Mouse (Mus musculus): ENCODE measurements around the gene Nlgn1.
"Not testable (repeated sequence)": the region's sequence is repeated elsewhere in the genome, so short reads cannot be mapped to it uniquely, and the experiment has no call there.

Gene Nlgn1

DNA sequence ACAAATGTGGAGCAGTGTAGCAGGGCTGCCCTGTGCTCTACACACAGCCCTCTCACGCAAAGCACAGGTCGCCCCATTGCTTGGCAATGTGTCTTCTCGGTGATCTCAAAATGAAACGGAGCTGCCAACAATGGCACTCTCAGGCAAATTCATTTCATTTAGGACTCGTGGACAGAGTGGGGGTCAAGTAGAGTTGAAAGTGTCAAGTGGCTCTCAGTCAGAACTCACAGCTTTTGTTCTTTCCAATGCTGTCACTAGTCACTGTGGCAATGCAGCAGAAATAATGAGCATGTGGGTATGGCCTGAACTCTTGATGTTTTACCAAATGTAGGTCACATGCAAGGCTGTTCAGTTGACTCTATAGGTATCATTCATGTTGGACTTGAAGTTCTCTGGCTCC lies 756.7 kb downstream of the Nlgn1 start:
- DNase-seq, result no peak

DNA sequence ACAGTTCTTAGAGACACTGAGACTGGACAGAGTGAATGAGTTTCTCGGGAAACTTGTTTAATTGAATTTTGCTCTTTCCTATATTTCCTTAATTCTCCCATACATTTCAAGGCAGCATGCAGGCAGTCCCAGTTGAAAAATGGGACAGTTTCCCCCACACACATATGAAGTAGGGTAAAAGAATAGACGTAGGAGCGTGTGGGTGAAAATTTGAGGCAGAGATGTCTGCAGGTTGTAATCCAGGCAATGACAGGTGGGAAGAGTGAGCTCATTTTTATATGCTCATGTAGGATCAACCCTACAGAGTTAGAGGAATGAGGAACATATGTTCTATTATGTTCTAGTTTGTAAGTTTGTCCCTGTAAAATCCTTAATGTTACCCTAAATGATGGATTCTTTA lies 757.4 kb downstream of the Nlgn1 start:
- DNase-seq, result no peak

- not testable (repeated sequence) for DNase-seq
These were observed 773.7 kb downstream of the Nlgn1 start for GRCm38 (mm10) chr3:25558513-25558912.

DNA sequence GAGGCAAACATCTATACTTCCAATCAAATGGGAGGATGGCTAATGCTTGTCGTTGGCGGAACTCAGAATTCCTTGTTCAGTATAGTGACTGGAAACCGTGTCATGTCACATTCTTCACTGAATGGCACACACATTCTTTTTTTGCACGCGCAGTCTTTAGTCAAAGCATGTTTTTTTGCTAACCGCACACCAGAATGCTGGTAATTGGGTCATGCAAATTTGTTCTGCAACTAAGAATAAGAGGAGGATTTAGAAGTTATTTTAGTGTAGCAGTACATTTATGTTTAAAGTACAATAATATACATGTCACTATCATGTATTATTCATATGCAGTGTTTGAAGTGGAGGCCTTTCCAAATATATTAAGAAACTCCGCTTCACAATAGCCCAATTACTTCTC lies 783.2 kb downstream of the Nlgn1 start:
- not testable (repeated sequence) for DNase-seq

DNA sequence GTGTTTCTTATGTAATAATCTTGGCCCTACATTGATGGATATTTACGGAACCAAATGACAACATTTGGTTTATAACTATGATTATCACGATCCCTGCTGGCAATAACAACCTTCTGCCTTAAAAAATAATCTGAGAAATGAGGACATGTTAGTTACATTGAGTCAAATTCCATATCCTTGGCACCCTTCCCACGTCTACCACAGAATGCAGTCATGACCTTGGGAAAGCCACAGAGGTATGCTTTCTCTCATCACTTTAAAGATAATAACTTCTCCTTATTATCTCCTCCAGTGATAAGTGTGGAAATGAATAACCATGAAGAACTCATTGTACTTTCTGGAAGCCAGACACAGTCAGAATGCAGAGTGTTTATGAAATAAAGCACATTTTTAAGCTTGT lies 808.0 kb downstream of the Nlgn1 start:
- DNase-seq, result not testable (repeated sequence)

- DNase-seq, result no peak
These were observed 869.2 kb downstream of the Nlgn1 start for GRCm38 (mm10) chr3:25463051-25463450.

GRCm38 (mm10) chr3:25456250-25456860 lies 875.9 kb downstream of the Nlgn1 start:
- no peak for DNase-seq

- DNase-seq, result no peak
These were observed 879.9 kb downstream of the Nlgn1 start for GRCm38 (mm10) chr3:25452314-25452713.

- DNase-seq, result no peak
These were observed 881.8 kb downstream of the Nlgn1 start for GRCm38 (mm10) chr3:25450471-25450870.

- DNase-seq, result no peak
These were observed 882.9 kb downstream of the Nlgn1 start for GRCm38 (mm10) chr3:25449356-25449755.

DNA sequence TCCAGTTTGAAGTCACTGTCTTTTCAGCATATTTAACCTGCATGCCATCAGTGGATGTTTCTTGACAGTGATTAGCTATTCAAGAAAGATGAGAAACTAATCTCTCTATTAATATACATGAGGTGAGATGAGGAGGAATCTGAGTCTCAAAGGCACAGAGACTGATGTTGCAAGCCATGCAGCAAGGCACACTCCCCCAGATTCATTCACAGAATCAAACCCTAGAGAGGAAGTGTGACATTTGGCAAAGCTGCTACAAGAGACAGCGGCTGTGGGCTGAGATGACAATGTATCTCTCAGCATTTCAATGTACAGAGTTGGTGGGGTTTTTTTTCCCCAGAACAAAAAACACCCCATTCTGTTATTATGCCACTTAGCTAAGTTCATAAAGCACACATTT lies 885.1 kb downstream of the Nlgn1 start:
- no peak for DNase-seq

- DNase-seq, result no peak
These were observed 888.6 kb downstream of the Nlgn1 start for GRCm38 (mm10) chr3:25443657-25444056.

DNA sequence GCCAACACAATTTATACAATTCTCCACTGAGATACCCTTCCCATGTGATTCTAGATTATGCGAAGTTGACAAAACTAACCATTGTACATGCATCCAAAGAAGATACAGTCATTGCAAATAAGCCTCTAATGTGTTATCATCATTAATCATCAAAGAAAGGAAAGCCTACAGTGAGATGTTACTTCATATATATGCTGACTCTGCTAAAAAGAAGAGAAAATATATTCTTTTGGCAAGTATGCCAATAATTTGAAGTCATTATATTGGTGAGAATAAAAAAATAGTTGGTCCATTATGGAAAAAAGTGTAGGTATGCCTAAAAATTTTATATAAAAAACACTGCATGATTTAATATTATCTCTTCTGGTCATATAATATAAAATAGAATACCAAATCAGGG lies 889.6 kb downstream of the Nlgn1 start:
- DNase-seq, result no peak

DNA sequence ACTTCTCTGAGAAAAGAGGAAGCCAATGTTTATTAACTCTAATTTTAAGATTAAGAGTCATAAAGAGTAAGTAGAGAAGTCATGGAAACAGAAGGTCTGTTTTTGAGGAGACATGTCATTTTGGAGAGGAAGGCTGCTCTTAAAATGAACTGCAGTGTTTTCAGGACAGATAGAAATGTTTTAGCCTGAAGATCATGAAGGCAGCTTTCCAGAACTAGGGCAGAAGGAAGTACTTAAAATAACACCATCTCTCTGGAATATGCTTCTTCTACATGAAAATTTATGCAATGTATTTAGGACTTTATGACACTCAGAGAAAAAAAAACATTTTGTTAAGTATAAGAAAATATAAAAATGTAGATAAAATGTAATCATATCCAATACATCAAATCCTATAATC lies 905.3 kb downstream of the Nlgn1 start:
- no peak for DNase-seq

- no peak for DNase-seq
These were observed 920.3 kb downstream of the Nlgn1 start for GRCm38 (mm10) chr3:25412003-25412402.

Data from thymus, postnatal 36 days (tissue).